8 mouse cellular contexts compared by ENCODE assay signal in genomic region chr19:46455032-46455431, GRCm38 (mm10). TPM values are rescaled to one million over a fixed set of nuclear protein-coding genes. Genes with fewer than 3 reads are reported as not detected.
DNase-seq lines count a peak whose midpoint lies in the region; ATAC-seq lines count a peak whose summit lies in the region.

No protein-coding gene starts in this region.

- 0% methylated on average over 1 of the region's 1 CpGs for WGBS in heart, embryonic 16.5 days
- WGBS in macrophage (ENCODE audit: missing documents): 7% methylated on average over 1 of the region's 1 CpGs

- peak overlapping the region; percentile 91 for H3K27ac ChIP-seq in heart, embryonic 16.5 days (ENCODE audit: low read length)
- H3K27ac ChIP-seq in macrophage: peak overlapping the region; percentile 18

- no peaks in the 10 kb centered on the region for H3K27me3 ChIP-seq in heart, embryonic 16.5 days (ENCODE audit: control insufficient read depth, insufficient read depth, low read length)

- H3K4me2 ChIP-seq in heart, embryonic 16.5 days (ENCODE audit: low read depth, low read length): peak overlapping the region; percentile 34

- DNase-seq in thymus, postnatal 14 days: peak; percentile 33
- DNase-seq in thymus, postnatal 10 days (ENCODE audit: low spot score in 2 of 2): no peak
- peak; percentile 56 to 82 for DNase-seq in kidney, postnatal 25 days
- no peak for DNase-seq in ovary, postnatal 10 days (ENCODE audit: low spot score)
- DNase-seq in natural killer cell, adult 2 months (ENCODE audit: low spot score in 2 of 2): no peak
- no peak for DNase-seq in cerebellum, adult 11-12 months

- H3K36me3 ChIP-seq in heart, embryonic 16.5 days (ENCODE audit: control insufficient read depth, insufficient read depth): no peaks in the 10 kb centered on the region
- no peaks in the 10 kb centered on the region for H3K36me3 ChIP-seq in macrophage (ENCODE audit: inconsistent target)

- H3K9me3 ChIP-seq in heart, embryonic 16.5 days (replicated peaks; ENCODE audit: control insufficient read depth, low read length): no peaks in the 10 kb centered on the region

- H3K79me2 ChIP-seq in macrophage (ENCODE audit: inconsistent target): no peaks in the 10 kb centered on the region

- H3K4me3 ChIP-seq in heart, embryonic 16.5 days (ENCODE audit: low read length): peak overlapping the region; percentile 5; the same call in 1 of the 2 replicates
- H3K4me3 ChIP-seq in macrophage (ENCODE audit: inconsistent target): no peak overlapping the region

- ATAC-seq in heart, embryonic 16.5 days (replicated peaks; ENCODE audit: extremely low read depth, insufficient read depth, low FRiP score): peak; percentile 82

- H3K9ac ChIP-seq in heart, embryonic 16.5 days (ENCODE audit: low read length): peak overlapping the region; percentile 63

- H3K4me1 ChIP-seq in heart, embryonic 16.5 days (ENCODE audit: control insufficient read depth, insufficient read depth, low read length): peaks cover 67% of the 10 kb centered on the region

RNA-seq across cellular contexts. Expression of gene Trim8, which starts 46.5 kb away (rescaled TPM):
- polyA plus RNA-seq in heart, embryonic 16.5 days (2015; fragmentation: Nextera tagmentation; extraction: Ambion mirVana): 17.0 and 19.4 TPM in 2 replicates
- total RNA-seq in macrophage (2018; cell fraction: chromatin; rRNA removed): 10 to 100 TPM; 15.9 to 99.6 (median 53.2) TPM
- total RNA-seq in macrophage (2018; cell fraction: cytosol; rRNA removed): 100 to 1,000 TPM in 1 of 26 experiments, 10 to 100 TPM in 25; 25.7 to 101 (median 73.3) TPM
- 100 to 1,000 TPM in 4 of 26 experiments, 10 to 100 TPM in 22; 24.4 to 126 (median 65.5) TPM for total RNA-seq in macrophage (2018; cell fraction: nucleus; rRNA removed)
- polyA plus RNA-seq in macrophage (2018): 33.5 to 58.8 TPM (median 46.5 TPM) in 3 replicates

RNA-seq across cellular contexts. Expression of gene Sufu, which starts 58.3 kb away (rescaled TPM):
- 17.6 and 18.8 TPM in 2 replicates for polyA plus RNA-seq in heart, embryonic 16.5 days (2015; fragmentation: Nextera tagmentation; extraction: Ambion mirVana)
- 10 to 100 TPM in 22 of 26 experiments, 1 to 10 TPM in 4; 5.3 to 47.0 (median 27.6) TPM for total RNA-seq in macrophage (2018; cell fraction: chromatin; rRNA removed)
- 10 to 100 TPM in 14 of 26 experiments, 1 to 10 TPM in 12; 4.0 to 14.7 (median 10.5) TPM for total RNA-seq in macrophage (2018; cell fraction: cytosol; rRNA removed)
- total RNA-seq in macrophage (2018; cell fraction: nucleus; rRNA removed): 10 to 100 TPM in 18 of 26 experiments, 1 to 10 TPM in 8; 4.8 to 29.3 (median 15.9) TPM
- 7.6 to 9.7 TPM (median 8.7 TPM) in 3 replicates for polyA plus RNA-seq in macrophage (2018)

RNA-seq across cellular contexts. Expression of gene Actr1a, which starts 59.5 kb away (rescaled TPM):
- 126 and 130 TPM in 2 replicates for polyA plus RNA-seq in heart, embryonic 16.5 days (2015; fragmentation: Nextera tagmentation; extraction: Ambion mirVana)
- total RNA-seq in macrophage (2018; cell fraction: chromatin; rRNA removed): 100 to 1,000 TPM in 6 of 26 experiments, 10 to 100 TPM in 20; 34.1 to 140 (median 92.3) TPM
- total RNA-seq in macrophage (2018; cell fraction: cytosol; rRNA removed): 100 to 1,000 TPM; 106 to 182 (median 139) TPM
- 100 to 1,000 TPM in 16 of 26 experiments, 10 to 100 TPM in 10; 47.5 to 177 (median 111) TPM for total RNA-seq in macrophage (2018; cell fraction: nucleus; rRNA removed)
- polyA plus RNA-seq in macrophage (2018): 93.8 to 117 TPM (median 112 TPM) in 3 replicates

Comparison
In these comparisons a context has a peak if more than half of its experiments do, and no peak if none do; other contexts are left out.
1. DNase-seq: peak in thymus, postnatal 14 days (single experiment) and kidney, postnatal 25 days (2 of 2); none in thymus, postnatal 10 days (0 of 2), ovary, postnatal 10 days (single experiment), natural killer cell, adult 2 months (0 of 2) and cerebellum, adult 11-12 months (single experiment).